Mouse (Mus musculus): Measurements from ENCODE around the gene Ttc7b. TPM values are rescaled to one million over a fixed set of nuclear protein-coding genes. Genes with fewer than 3 reads are reported as not detected.

Ttc7b gene
- polyA plus RNA-seq, 1 experiment from 2014 or later: 8.5 TPM

GRCm38 (mm10) chr12:100277534-100277905 lies 243.1 kb downstream of the Ttc7b start:
- WGBS: 72% methylated on average over 3 of the region's 3 CpGs
- Histone ChIP-seq H3K4me2 (ENCODE audit: low read length) (no peak overlapping the region), H3K36me3 (ENCODE audit: control insufficient read depth, insufficient read depth, low read length) (no peaks in the 10 kb centered on the region), H3K4me1 (ENCODE audit: control insufficient read depth, insufficient read depth, low read length) (peaks cover 21% of the 10 kb centered on the region), H3K4me3 (replicated peaks; ENCODE audit: low read depth, low read length) (no peak overlapping the region), H3K27me3 (ENCODE audit: control insufficient read depth, insufficient read depth, low read length) (no peaks in the 10 kb centered on the region), H3K9ac (replicated peaks; ENCODE audit: low read length) (no peak overlapping the region), H3K27ac (replicated peaks; ENCODE audit: low read depth, low read length) (peak overlapping the region; percentile 43; the same call in 1 of the 2 replicates), H3K9me3 (ENCODE audit: control insufficient read depth, low read length) (no peaks in the 10 kb centered on the region)
- DNase-seq: no peak
- no peak for ATAC-seq (ENCODE audit: low FRiP score, low TSS enrichment)

- H3K36me3 ChIP-seq (ENCODE audit: control insufficient read depth, insufficient read depth, low read length): no peaks in the 10 kb centered on the region
- no peak overlapping the region for H3K4me3 ChIP-seq (replicated peaks; ENCODE audit: low read depth, low read length)
- H3K4me2 ChIP-seq (ENCODE audit: low read length): no peak overlapping the region; the same call in 1 of the 2 replicates
- H3K9ac ChIP-seq (replicated peaks; ENCODE audit: low read length): no peak overlapping the region
- DNase-seq (peak; percentile 87), ATAC-seq (ENCODE audit: low FRiP score, low TSS enrichment) (peak; percentile 64; the same call in 1 of the 2 replicates)
- H3K4me1 ChIP-seq (ENCODE audit: control insufficient read depth, insufficient read depth, low read length): peaks cover 15% of the 10 kb centered on the region
- peak overlapping the region; percentile 45 for H3K27ac ChIP-seq (replicated peaks; ENCODE audit: low read depth, low read length)
- 40% methylated on average over 20 of the region's 20 CpGs for WGBS
- no peaks in the 10 kb centered on the region for H3K9me3 ChIP-seq (ENCODE audit: control insufficient read depth, low read length)
- no peaks in the 10 kb centered on the region for H3K27me3 ChIP-seq (ENCODE audit: control insufficient read depth, insufficient read depth, low read length)
These were observed 243.8 kb downstream of the Ttc7b start for GRCm38 (mm10) chr12:100276607-100277533.

DNA sequence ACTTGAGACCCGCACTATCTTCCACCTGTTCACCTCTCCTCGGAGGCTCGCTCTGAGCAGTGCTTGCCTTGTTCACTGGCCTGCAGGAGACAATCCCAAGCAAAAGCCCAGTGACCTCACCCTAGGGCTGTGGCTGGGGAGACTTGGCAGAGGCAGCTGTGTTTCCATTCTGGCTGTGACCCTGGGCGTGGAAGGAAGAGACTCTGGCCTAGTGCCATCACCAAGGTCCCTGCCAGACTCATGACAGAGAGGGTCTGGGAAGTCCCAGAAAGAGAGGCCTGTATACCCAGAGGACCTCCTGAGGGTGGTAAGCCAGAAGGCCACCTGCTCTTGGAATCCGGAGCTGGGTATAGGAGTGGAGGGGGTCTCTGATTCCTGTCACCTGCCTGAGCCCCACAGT lies 244.8 kb downstream of the Ttc7b start:
- Histone ChIP-seq H3K27ac (replicated peaks; ENCODE audit: low read depth, low read length) (peak overlapping the region; percentile 45; the same call in 1 of the 2 replicates), H3K4me3 (replicated peaks; ENCODE audit: low read depth, low read length) (no peak overlapping the region), H3K9me3 (ENCODE audit: control insufficient read depth, low read length) (no peaks in the 10 kb centered on the region), H3K27me3 (ENCODE audit: control insufficient read depth, insufficient read depth, low read length) (no peaks in the 10 kb centered on the region), H3K9ac (replicated peaks; ENCODE audit: low read length) (no peak overlapping the region), H3K4me1 (ENCODE audit: control insufficient read depth, insufficient read depth, low read length) (peaks cover 12% of the 10 kb centered on the region), H3K4me2 (ENCODE audit: low read length) (no peak overlapping the region), H3K36me3 (ENCODE audit: control insufficient read depth, insufficient read depth, low read length) (no peaks in the 10 kb centered on the region)
- WGBS: 80% methylated on average over 5 of the region's 5 CpGs
- ATAC-seq (ENCODE audit: low FRiP score, low TSS enrichment) (0 out of 2 replicates have a peak, but pooled peaks have one; percentile 32), DNase-seq (peak; percentile 47)

GRCm38 (mm10) chr12:100273033-100273432 lies 247.6 kb downstream of the Ttc7b start:
- WGBS: 82% methylated on average over 2 of the region's 2 CpGs
- no peaks in the 10 kb centered on the region for H3K9me3 ChIP-seq (ENCODE audit: control insufficient read depth, low read length)
- no peak overlapping the region for H3K4me3 ChIP-seq (replicated peaks; ENCODE audit: low read depth, low read length)
- no peaks in the 10 kb centered on the region for H3K36me3 ChIP-seq (ENCODE audit: control insufficient read depth, insufficient read depth, low read length)
- H3K27me3 ChIP-seq (ENCODE audit: control insufficient read depth, insufficient read depth, low read length): no peaks in the 10 kb centered on the region
- ATAC-seq (ENCODE audit: low FRiP score, low TSS enrichment) (no peak), DNase-seq (no peak)
- H3K27ac ChIP-seq (replicated peaks; ENCODE audit: low read depth, low read length): no peak overlapping the region
- H3K4me2 ChIP-seq (ENCODE audit: low read length): no peak overlapping the region
- H3K9ac ChIP-seq (replicated peaks; ENCODE audit: low read length): no peak overlapping the region
- peaks cover 12% of the 10 kb centered on the region for H3K4me1 ChIP-seq (ENCODE audit: control insufficient read depth, insufficient read depth, low read length)

- Histone ChIP-seq H3K27ac (replicated peaks; ENCODE audit: low read depth, low read length) (no peak overlapping the region), H3K27me3 (ENCODE audit: control insufficient read depth, insufficient read depth, low read length) (no peaks in the 10 kb centered on the region), H3K4me1 (ENCODE audit: control insufficient read depth, insufficient read depth, low read length) (peaks cover 10% of the 10 kb centered on the region), H3K4me2 (ENCODE audit: low read length) (no peak overlapping the region), H3K9me3 (ENCODE audit: control insufficient read depth, low read length) (no peaks in the 10 kb centered on the region), H3K36me3 (ENCODE audit: control insufficient read depth, insufficient read depth, low read length) (no peaks in the 10 kb centered on the region), H3K4me3 (replicated peaks; ENCODE audit: low read depth, low read length) (no peak overlapping the region), H3K9ac (replicated peaks; ENCODE audit: low read length) (no peak overlapping the region)
- ATAC-seq (ENCODE audit: low FRiP score, low TSS enrichment): no peak
- DNase-seq: no peak
- WGBS: 87% methylated on average over 9 of the region's 9 CpGs
These were observed 250.5 kb downstream of the Ttc7b start for GRCm38 (mm10) chr12:100269967-100270662.

GRCm38 (mm10) chr12:100268011-100268410 lies 252.6 kb downstream of the Ttc7b start:
- no peak overlapping the region for H3K4me2 ChIP-seq (ENCODE audit: low read length)
- no peaks in the 10 kb centered on the region for H3K27me3 ChIP-seq (ENCODE audit: control insufficient read depth, insufficient read depth, low read length)
- H3K36me3 ChIP-seq (ENCODE audit: control insufficient read depth, insufficient read depth, low read length): no peaks in the 10 kb centered on the region
- no peak overlapping the region for H3K9ac ChIP-seq (replicated peaks; ENCODE audit: low read length)
- H3K27ac ChIP-seq (replicated peaks; ENCODE audit: low read depth, low read length): no peak overlapping the region
- no peak overlapping the region for H3K4me3 ChIP-seq (replicated peaks; ENCODE audit: low read depth, low read length)
- DNase-seq: peak; percentile 72
- no peaks in the 10 kb centered on the region for H3K9me3 ChIP-seq (ENCODE audit: control insufficient read depth, low read length)
- 17% methylated on average over 6 of the region's 6 CpGs for WGBS
- no peak for ATAC-seq (ENCODE audit: low FRiP score, low TSS enrichment)
- H3K4me1 ChIP-seq (ENCODE audit: control insufficient read depth, insufficient read depth, low read length): peaks cover 10% of the 10 kb centered on the region

GRCm38 (mm10) chr12:100265546-100266309 lies 254.9 kb downstream of the Ttc7b start:
- H3K9me3 ChIP-seq (ENCODE audit: control insufficient read depth, low read length): no peaks in the 10 kb centered on the region
- H3K4me3 ChIP-seq (replicated peaks; ENCODE audit: low read depth, low read length): no peak overlapping the region
- 0 out of 2 replicates have a peak overlapping the region, but pooled peaks have one; percentile 3 for H3K9ac ChIP-seq (replicated peaks; ENCODE audit: low read length)
- no peaks in the 10 kb centered on the region for H3K36me3 ChIP-seq (ENCODE audit: control insufficient read depth, insufficient read depth, low read length)
- peaks cover 10% of the 10 kb centered on the region for H3K4me1 ChIP-seq (ENCODE audit: control insufficient read depth, insufficient read depth, low read length)
- peak; percentile 75; the same call in 1 of the 2 replicates for ATAC-seq (ENCODE audit: low FRiP score, low TSS enrichment)
- H3K4me2 ChIP-seq (ENCODE audit: low read length): no peak overlapping the region
- peak overlapping the region; percentile 67 for H3K27ac ChIP-seq (replicated peaks; ENCODE audit: low read depth, low read length)
- 51% methylated on average over 9 of the region's 9 CpGs for WGBS
- DNase-seq: peak; percentile 80
- no peaks in the 10 kb centered on the region for H3K27me3 ChIP-seq (ENCODE audit: control insufficient read depth, insufficient read depth, low read length)

- Histone ChIP-seq H3K36me3 (ENCODE audit: control insufficient read depth, insufficient read depth, low read length) (no peaks in the 10 kb centered on the region), H3K9me3 (ENCODE audit: control insufficient read depth, low read length) (no peaks in the 10 kb centered on the region), H3K4me1 (ENCODE audit: control insufficient read depth, insufficient read depth, low read length) (peaks cover 10% of the 10 kb centered on the region), H3K4me3 (replicated peaks; ENCODE audit: low read depth, low read length) (no peak overlapping the region), H3K9ac (replicated peaks; ENCODE audit: low read length) (no peak overlapping the region), H3K27ac (replicated peaks; ENCODE audit: low read depth, low read length) (peak overlapping the region; percentile 67; the same call in 1 of the 2 replicates), H3K4me2 (ENCODE audit: low read length) (no peak overlapping the region), H3K27me3 (ENCODE audit: control insufficient read depth, insufficient read depth, low read length) (no peaks in the 10 kb centered on the region)
- ATAC-seq (ENCODE audit: low FRiP score, low TSS enrichment): no peak
- WGBS: 83% methylated on average over 4 of the region's 4 CpGs
- no peak for DNase-seq
These were observed 255.7 kb downstream of the Ttc7b start for GRCm38 (mm10) chr12:100264941-100265340.

All from midbrain, embryonic 14.5 days (tissue).